Mouse (Mus musculus): ENCODE measurements around the gene Rnf114.

- TF ChIP-seq EP300 (IDR thresholded peaks at IDR 0.05; ENCODE audit: low read depth) (no peak), CTCF (IDR thresholded peaks at IDR 0.05; ENCODE audit: low read depth) (no peak)
Measured at GRCm38 (mm10) chr2:167506546-167507260, 14.3 kb downstream of the Rnf114 start.
